Mouse (Mus musculus) megakaryocyte progenitor cell, adult 5-6 weeks (primary cell): ENCODE measurements around the gene Rab3a. TPM values are rescaled to one million over a fixed set of nuclear protein-coding genes. Genes with fewer than 3 reads are reported as not detected.

ENCODE experiments used
- ATAC-seq: replicated peaks from 2 replicates; pipeline ENCODE4 v1.8.0; 2016; ENCODE audit warnings: mild to moderate bottlenecking, moderate TSS enrichment, inconsistent platforms; ENCODE audit not compliant: poor library complexity
- total RNA-seq, 2 experiments: library from RNA; stranded (forward) in 1 of 2; stranded (reverse) in 1 of 2; fragments of 157-497, 149-512 nt in 1 of 2; fragments of 200-1000 nt in 1 of 2; gene quantifications; 2 replicates each; pipeline versions ENCODE4 v1.2.3 to v1.2.4; 2015 to 2017

Gene Rab3a
- total RNA-seq, 2 experiments from 2014 or later: 2.1 to 3.6 TPM

GRCm38 (mm10) chr8:70741661-70742060 lies 12.8 kb upstream of the Rab3a start:
- ATAC-seq: no peak

GRCm38 (mm10) chr8:70742176-70742575 lies 12.3 kb upstream of the Rab3a start:
- no peak for ATAC-seq

GRCm38 (mm10) chr8:70742981-70743655 lies 11.4 kb upstream of the Rab3a start:
- ATAC-seq: no peak; the same call in 1 of the 2 replicates

DNA sequence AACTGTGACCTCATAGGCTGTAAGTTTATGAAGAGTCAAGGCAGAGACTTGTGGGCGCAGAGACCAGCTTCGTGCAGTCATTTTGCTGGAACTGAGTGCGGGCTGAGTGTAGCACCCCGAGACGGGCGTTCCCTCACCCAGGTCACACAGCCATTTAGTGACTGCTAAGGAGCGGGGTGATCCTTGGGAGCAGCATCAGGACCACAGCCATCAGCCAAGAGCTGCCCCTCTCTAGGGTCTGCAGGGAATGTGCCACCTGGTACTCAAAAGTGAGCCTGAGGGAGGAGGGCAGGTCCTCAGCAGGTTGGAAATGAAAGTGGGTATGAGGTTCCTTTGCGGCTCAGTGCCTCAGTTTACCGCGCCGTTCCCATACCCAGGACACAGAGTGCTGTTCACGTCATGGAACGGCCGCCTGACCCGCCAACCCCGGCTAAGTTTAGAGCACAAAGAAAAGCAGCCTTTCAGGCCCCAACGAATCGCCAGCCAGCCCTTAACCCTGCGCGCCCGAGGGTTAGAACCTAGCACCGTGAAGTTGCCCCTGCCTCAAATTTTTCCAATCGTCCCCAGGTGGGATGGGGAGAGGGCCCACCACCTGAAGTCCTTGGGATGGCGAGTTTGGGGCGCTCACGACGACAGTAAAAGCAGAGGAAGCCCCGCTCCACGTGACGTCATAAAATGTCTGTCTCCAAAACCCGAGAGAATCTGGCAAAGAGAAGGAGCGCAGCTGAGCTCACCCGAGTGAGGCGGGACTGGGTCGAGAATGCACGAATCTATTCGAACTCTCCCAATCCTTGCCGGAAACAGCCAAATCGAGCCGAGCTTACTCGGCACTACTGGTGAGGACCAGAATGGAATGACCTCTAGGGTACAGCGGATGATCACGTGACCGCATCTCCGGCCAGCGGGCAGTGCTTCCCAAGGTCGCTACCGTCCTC lies 10.6 kb upstream of the Rab3a start:
- 0 out of 2 replicates have a peak, but pooled peaks have one; percentile 26 for ATAC-seq

- no peak for ATAC-seq
Measured at GRCm38 (mm10) chr8:70744806-70745205, 9.7 kb upstream of the Rab3a start.

- ATAC-seq: no peak
Measured at GRCm38 (mm10) chr8:70745691-70746220, 8.7 kb upstream of the Rab3a start.

- no peak for ATAC-seq
Measured at GRCm38 (mm10) chr8:70746676-70747075, 7.8 kb upstream of the Rab3a start.

DNA sequence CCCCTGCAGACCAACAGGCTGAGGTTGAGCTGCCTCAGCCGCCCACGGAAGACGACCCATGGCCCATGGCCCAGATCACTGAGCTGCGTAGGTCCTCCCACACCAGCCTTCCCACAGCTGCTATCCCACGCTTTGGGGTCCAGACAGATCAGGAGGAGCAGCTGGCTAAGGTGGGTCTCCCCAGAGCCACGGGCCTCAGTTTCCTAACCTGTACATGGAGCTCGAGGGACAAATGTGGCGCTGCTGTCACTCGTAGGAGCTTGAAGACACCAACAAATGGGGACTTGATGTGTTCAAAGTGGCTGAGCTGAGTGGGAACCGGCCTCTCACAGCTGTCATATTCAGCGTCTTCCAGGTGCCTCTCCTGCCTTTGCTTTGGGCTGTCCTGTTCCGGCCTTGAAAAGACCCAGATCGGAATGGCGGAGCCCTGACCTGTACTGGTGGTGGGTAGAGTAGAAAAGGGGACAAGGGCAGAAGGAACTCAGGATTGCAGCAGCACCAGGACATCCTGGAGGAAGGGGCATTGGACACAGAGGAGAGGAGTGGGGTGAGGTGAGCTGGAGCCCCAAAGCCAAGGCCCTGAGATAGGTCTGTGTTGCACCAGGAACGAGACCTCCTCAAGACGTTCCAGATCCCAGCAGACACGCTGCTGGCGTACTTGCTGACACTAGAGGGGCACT lies 7.1 kb upstream of the Rab3a start:
- ATAC-seq: no peak

DNA sequence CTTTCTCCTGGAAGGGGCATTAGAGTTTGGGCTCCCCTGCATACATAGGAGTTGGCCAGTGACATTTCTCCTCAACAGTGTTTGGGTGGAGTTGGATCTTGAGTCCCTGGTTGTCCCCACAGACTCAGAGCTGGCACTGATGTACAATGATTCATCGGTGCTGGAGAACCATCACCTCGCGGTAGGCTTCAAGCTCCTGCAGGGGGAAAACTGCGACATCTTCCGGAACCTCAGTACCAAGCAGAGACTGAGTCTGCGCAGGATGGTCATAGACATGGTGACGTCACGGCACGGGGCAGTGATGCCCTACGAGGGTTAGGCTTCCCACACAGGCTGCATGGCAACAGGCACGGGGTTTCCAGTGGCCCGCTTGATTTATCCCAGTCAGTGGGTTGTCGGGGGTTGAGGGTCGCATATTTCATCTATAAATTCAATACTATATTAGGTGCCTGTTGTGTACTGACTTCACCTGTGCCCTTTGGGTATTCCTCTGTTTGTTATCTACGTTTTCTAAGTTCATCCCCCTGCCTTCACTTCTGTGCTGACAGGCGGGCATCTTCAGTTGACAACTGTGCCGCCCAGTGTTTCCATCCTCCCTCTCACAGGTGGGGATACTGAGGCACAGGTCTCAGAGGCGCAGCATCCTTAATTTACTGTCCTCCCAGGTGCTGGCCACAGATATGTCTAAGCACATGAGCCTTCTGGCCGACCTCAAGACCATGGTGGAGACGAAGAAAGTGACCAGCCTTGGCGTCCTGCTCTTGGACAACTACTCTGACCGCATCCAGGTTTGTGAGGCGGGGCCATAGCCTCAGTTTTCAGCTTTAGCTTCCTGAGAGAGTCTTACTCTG lies 6.0 kb upstream of the Rab3a start:
- ATAC-seq: no peak

GRCm38 (mm10) chr8:70749097-70749674 lies 5.3 kb upstream of the Rab3a start:
- no peak for ATAC-seq

- ATAC-seq: no peak
Measured at GRCm38 (mm10) chr8:70750128-70750680, 4.3 kb upstream of the Rab3a start.

DNA sequence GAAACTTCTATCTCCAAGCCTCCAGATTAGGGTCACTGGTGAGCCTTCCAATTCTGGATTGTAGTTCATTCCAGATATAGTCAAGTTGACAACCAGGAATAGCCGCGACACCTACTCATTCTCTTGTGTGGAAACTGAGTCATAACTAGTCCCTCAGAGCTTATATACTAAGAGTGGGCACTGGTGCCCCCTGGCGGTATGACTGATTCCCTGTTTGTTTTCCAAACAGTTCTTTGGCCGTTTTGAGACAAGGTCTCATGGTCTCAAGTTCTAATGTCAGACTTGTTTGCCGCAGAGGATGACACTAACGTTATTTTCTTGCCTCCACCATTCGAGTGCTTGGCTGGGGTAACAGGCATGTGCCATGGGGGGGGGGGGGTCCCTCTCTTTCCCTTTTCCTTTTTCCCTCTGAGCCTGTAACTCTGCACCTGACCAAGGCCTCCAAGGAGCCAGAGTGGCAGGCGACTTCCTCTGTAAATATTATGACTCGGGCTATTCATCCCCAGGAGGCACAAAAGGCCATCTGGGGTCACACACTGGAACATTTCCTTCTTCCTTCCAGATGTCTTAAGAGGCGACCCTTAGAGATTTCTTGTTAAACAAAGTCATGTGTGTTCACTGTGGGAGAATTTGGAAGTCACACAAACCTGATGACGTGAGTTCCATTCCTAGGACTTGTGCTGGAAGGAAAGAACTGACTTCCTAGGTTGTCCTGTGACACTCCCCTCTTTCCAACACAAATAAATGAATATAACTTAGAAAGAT lies 2.3 kb upstream of the Rab3a start:
- no peak for ATAC-seq

- ATAC-seq: no peak
Measured at GRCm38 (mm10) chr8:70753151-70753550, 1.3 kb upstream of the Rab3a start.

GRCm38 (mm10) chr8:70754871-70755660 lies 587 bp downstream of the Rab3a start:
- ATAC-seq: peak; percentile 13

- no peak for ATAC-seq
Measured at GRCm38 (mm10) chr8:70755661-70756475, 1.4 kb downstream of the Rab3a start.

- no peak for ATAC-seq
Measured at GRCm38 (mm10) chr8:70756476-70757040, 2.1 kb downstream of the Rab3a start.
